Mouse (Mus musculus): ENCODE results near the gene Smoc1.

- TF ChIP-seq CTCF (IDR thresholded peaks at IDR 0.05; ENCODE audit: insufficient read depth, low read length) (no peak), POLR2A (IDR thresholded peaks at IDR 0.05; ENCODE audit: borderline replicate concordance, extremely low read depth, low read depth, low read length) (no peak)
Measured at GRCm38 (mm10) chr12:81061831-81062361, 35.3 kb downstream of the Smoc1 start.
